Mouse (Mus musculus): ENCODE measurements around the gene Kif1bp. TPM values are rescaled to one million over a fixed set of nuclear protein-coding genes. Genes with fewer than 3 reads are reported as not detected.
A peak's percentile ranks its signal among the peaks of the same experiment; 100 is the strongest.

The Kif1bp gene
- 16.8 and 23.5 TPM in 2 replicates for polyA plus RNA-seq (2012; rRNA removed)

GRCm38 (mm10) chr10:62578338-62579100 lies at the start of gene Kif1bp:
Kif1bp (minus strand) TSS chr10:62578457.
- Histone ChIP-seq H3K4me3 (ENCODE audit: extremely low read depth, insufficient read depth, insufficient read length) (peak within 1 kb of the TSS; percentile 89), H3K36me3 (ENCODE audit: control insufficient read depth, insufficient read depth, low read length) (peaks cover 24% of the 10 kb centered on the region), H3K27ac (ENCODE audit: insufficient read depth, low read length) (peak within 1 kb of the TSS; percentile 56; the same call in 1 of the 2 replicates), H3K27me3 (ENCODE audit: control insufficient read depth, insufficient read depth, low read length) (no peaks in the 10 kb centered on the region), H3K4me1 (ENCODE audit: control insufficient read depth, insufficient read depth, insufficient read length) (peaks cover 7% of the 10 kb centered on the region)
- peak; percentile 94 to 98 for DNase-seq (ENCODE audit: low read depth in 1 of 2, low spot score in 2 of 2)
- TF ChIP-seq CTCF (IDR thresholded peaks at IDR 0.05; ENCODE audit: extremely low read depth, insufficient read depth, insufficient read length, insufficient replicate concordance) (no peak), POLR2A (IDR thresholded peaks at IDR 0.05; ENCODE audit: low read depth, low read length) (peak; percentile 76)
- WGBS = 7% methylated on average over 33 of the region's 33 CpGs

GRCm38 (mm10) chr10:62604161-62604560 lies 25.9 kb upstream of the Kif1bp start:
- Histone ChIP-seq H3K27me3 (ENCODE audit: control insufficient read depth, insufficient read depth, low read length) (no peaks in the 10 kb centered on the region), H3K4me1 (ENCODE audit: control insufficient read depth, insufficient read depth, insufficient read length) (peaks cover 4% of the 10 kb centered on the region; the same call in 1 of the 2 replicates), H3K27ac (ENCODE audit: insufficient read depth, low read length) (no peak overlapping the region), H3K36me3 (ENCODE audit: control insufficient read depth, insufficient read depth, low read length) (no peaks in the 10 kb centered on the region; the same call in 1 of the 2 replicates), H3K4me3 (ENCODE audit: extremely low read depth, insufficient read depth, insufficient read length) (no peak overlapping the region)
- TF ChIP-seq POLR2A (IDR thresholded peaks at IDR 0.05; ENCODE audit: low read depth, low read length) = no peak
- TF ChIP-seq CTCF (IDR thresholded peaks at IDR 0.05; ENCODE audit: extremely low read depth, insufficient read depth, insufficient read length, insufficient replicate concordance) = no peak
- DNase-seq (ENCODE audit: low read depth in 1 of 2, low spot score in 2 of 2) = no peak
- 95% methylated on average over 3 of the region's 3 CpGs for WGBS

- no peak for TF ChIP-seq CTCF (IDR thresholded peaks at IDR 0.05; ENCODE audit: extremely low read depth, insufficient read depth, insufficient read length, insufficient replicate concordance)
- TF ChIP-seq POLR2A (IDR thresholded peaks at IDR 0.05; ENCODE audit: low read depth, low read length) = no peak
- no peak overlapping the region for H3K4me3 ChIP-seq (ENCODE audit: extremely low read depth, insufficient read depth, insufficient read length)
Observed at GRCm38 (mm10) chr10:62603233-62604030, 25.2 kb upstream of the Kif1bp start.

GRCm38 (mm10) chr10:62602177-62603040 lies 24.2 kb upstream of the Kif1bp start, which contains the start of gene Ddx21:
Ddx21 (minus strand) TSS chr10:62602281.
- Histone ChIP-seq H3K4me1 (ENCODE audit: control insufficient read depth, insufficient read depth, insufficient read length) (peaks cover 6% of the 10 kb centered on the region; the same call in 1 of the 2 replicates), H3K27me3 (ENCODE audit: control insufficient read depth, insufficient read depth, low read length) (no peaks in the 10 kb centered on the region), H3K4me3 (ENCODE audit: extremely low read depth, insufficient read depth, insufficient read length) (peak within 1 kb of the TSS; percentile 97), H3K36me3 (ENCODE audit: control insufficient read depth, insufficient read depth, low read length) (peaks cover 11% of the 10 kb centered on the region), H3K27ac (ENCODE audit: insufficient read depth, low read length) (peak within 1 kb of the TSS; percentile 85)
- TF ChIP-seq CTCF (IDR thresholded peaks at IDR 0.05; ENCODE audit: extremely low read depth, insufficient read depth, insufficient read length, insufficient replicate concordance) (no peak), POLR2A (IDR thresholded peaks at IDR 0.05; ENCODE audit: low read depth, low read length) (peak; percentile 81)
- peak; percentile 81 to 88 for DNase-seq (ENCODE audit: low read depth in 1 of 2, low spot score in 2 of 2)
- 2% methylated on average over 53 of the region's 53 CpGs for WGBS

More at GRCm38 (mm10) chr10:62603233-62604030, 25.2 kb upstream of the Kif1bp start:
- no peak for DNase-seq (ENCODE audit: low read depth in 1 of 2, low spot score in 2 of 2)
- H3K36me3 ChIP-seq (ENCODE audit: control insufficient read depth, insufficient read depth, low read length) = peaks cover 2% of the 10 kb centered on the region
- no peak overlapping the region for H3K27ac ChIP-seq (ENCODE audit: insufficient read depth, low read length)
- H3K4me1 ChIP-seq (ENCODE audit: control insufficient read depth, insufficient read depth, insufficient read length) = peaks cover 4% of the 10 kb centered on the region; the same call in 1 of the 2 replicates
- 73% methylated on average over 12 of the region's 12 CpGs for WGBS
- H3K27me3 ChIP-seq (ENCODE audit: control insufficient read depth, insufficient read depth, low read length) = no peaks in the 10 kb centered on the region

- peaks cover 6% of the 10 kb centered on the region; the same call in 1 of the 2 replicates for H3K4me1 ChIP-seq (ENCODE audit: control insufficient read depth, insufficient read depth, insufficient read length)
- no peaks in the 10 kb centered on the region for H3K27me3 ChIP-seq (ENCODE audit: control insufficient read depth, insufficient read depth, low read length)
- H3K36me3 ChIP-seq (ENCODE audit: control insufficient read depth, insufficient read depth, low read length) = peaks cover 16% of the 10 kb centered on the region
- peak overlapping the region; percentile 81 for H3K27ac ChIP-seq (ENCODE audit: insufficient read depth, low read length)
- peak overlapping the region; percentile 97 for H3K4me3 ChIP-seq (ENCODE audit: extremely low read depth, insufficient read depth, insufficient read length)
- no peak for DNase-seq (ENCODE audit: low read depth in 1 of 2, low spot score in 2 of 2)
- under 1% methylated on average over 23 of the region's 23 CpGs for WGBS
- no peak for TF ChIP-seq CTCF (IDR thresholded peaks at IDR 0.05; ENCODE audit: extremely low read depth, insufficient read depth, insufficient read length, insufficient replicate concordance)
- TF ChIP-seq POLR2A (IDR thresholded peaks at IDR 0.05; ENCODE audit: low read depth, low read length) = no peak
Observed at GRCm38 (mm10) chr10:62601833-62602176, 23.5 kb upstream of the Kif1bp start.

Data from spleen, adult 2 months (tissue).